Mouse (Mus musculus) lung, postnatal 36 days (tissue): ENCODE data around the gene Gng7.
A peak's percentile ranks its signal among the peaks of the same experiment; 100 is the strongest.
"Not testable (repeated sequence)": the region's sequence is repeated elsewhere in the genome, so short reads cannot be mapped to it uniquely, and the experiment has no call there.

Source experiments
- DNase-seq: peaks from one replicate; pipeline ENCODE4 v3.0.0; 2022; ENCODE audit warnings: mixed read lengths

The Gng7 gene

GRCm38 (mm10) chr10:81014393-81015384 lies at the start of gene Gng7:
TSS of gene Gng7 (minus strand) at chr10:81014945.
- DNase-seq, result peak; percentile 97

DNA sequence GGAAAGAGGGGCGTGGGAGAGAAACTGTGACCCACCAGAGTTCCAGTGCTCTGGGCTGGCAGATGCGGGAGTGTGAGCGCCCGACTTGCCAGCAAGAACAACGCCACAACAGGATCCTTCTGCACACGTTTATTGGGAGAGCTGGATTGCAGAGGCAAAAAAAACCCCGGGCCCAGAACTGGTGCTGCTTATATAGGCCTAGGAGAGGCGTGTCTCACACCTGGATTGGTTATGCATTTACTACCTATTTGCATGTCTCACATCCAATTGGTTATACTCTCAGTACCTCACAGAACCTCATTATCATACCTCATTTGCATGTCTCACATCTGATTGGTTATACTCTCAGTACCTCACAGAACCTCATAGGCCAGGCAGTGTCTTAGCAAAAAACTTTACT lies 49.8 kb upstream of the Gng7 start:
- DNase-seq, result not testable (repeated sequence)

- peak; percentile 52 for DNase-seq
Observed at GRCm38 (mm10) chr10:81062710-81063109, 48.0 kb upstream of the Gng7 start.

DNA sequence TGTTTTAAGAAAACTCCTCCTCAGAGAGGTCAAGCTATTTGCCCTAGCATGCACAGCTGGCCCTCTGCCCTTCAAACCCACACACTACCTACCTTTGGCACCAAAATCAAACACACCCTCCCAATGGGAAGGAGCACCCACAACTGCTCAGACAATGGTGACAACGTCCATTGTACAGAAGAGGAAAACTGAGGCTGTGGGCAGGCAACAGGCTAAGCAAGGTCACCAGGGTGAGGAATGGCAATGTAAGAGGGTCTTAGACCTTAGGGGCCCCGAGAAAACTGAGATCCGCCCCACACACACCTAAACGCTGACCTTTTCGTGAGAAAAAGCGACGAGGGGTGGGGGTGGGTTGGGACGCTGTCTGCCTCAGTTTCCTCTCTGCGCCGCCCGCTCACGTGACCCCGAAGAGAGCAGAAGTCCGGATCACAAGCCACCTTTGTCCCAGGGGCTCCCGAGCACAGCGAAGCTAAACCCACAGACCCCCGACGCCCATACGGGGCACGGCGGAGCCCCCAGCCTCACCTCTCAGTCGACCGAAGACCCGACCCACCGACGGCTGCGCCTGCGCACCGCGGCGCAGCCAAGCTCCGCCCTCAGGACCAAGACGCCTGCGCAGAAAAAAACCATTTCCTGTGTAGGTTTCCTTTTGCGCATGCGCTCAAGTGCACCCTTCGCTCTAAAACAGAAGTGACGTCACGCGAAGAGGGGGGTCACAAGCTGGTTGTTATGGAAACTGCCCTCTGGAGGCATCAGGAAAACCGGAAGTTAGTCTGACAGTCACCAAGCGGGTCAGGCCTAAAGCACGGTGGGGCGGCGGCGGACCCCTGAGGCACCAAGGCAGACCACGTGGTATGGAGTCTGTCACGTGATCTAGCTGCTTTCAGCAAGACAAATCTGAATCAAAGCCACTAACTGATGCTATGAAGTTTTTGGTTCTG lies 45.1 kb upstream of the Gng7 start, which contains the start of gene Sgta:
TSS of gene Sgta (minus strand) at position 579 of the 941 bp plus-strand sequence.
- DNase-seq, result peak; percentile 100

GRCm38 (mm10) chr10:81058896-81059295 lies 44.2 kb upstream of the Gng7 start:
- DNase-seq, result no peak

DNA sequence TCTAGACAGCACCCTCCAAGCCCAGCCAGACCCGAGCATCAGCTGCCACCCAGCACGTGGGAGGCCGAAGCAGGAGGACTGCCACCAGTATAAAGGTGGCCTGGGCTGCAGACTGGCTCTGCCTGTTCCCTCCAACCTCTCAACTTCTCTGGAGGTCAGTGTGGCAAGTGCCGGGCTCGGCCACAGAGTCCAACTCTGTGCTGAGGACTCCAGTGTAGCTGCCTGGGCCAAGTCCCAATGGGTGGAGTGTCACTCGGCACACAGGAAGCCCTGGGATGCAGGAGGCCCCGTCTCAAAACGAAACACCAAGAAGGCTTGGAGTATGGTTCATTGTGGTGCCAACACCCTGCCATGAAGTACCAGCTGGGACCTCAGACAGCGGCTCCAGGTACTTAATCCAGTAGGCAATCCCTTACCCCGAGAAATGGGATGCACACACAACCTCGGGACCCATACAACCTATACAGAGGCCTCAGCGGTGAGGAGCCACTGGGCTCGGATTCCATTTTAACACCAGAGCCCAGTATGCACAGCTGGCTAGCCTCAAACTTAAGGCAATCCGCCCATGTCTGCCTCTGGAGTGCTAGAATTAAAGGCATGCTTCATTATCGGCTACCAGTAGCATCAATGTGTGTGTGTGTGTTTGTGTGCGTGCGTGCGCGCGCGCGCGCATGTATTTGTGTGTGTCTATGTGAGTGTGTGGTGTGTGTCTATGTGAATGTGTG lies 42.8 kb upstream of the Gng7 start:
- DNase-seq, result no peak

DNA sequence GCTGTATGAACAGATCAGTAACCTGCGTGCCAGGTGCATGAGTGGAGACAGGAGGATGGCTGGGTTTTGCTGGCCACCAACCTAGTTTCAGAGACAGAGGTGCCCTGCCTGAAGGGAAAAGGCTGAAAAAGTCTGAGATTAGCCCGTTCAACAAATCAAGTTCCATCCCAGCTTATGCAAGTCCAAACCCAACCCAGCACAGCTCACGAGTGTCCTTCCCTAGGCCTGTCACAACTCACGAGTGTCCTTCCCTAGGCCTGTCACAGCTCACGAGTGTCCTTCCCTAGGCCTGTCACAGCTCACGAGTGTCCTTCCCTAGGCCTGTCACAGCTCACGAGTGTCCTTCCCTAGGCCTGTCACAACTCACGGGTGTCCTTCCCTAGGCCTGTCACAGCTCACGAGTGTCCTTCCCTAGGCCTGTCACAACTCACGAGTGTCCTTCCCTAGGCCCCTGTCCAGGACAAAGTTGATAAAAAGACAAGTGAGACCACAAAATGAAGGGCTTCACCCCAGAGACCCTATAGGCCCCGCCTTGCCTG lies 41.1 kb upstream of the Gng7 start:
- DNase-seq, result not testable (repeated sequence)

DNA sequence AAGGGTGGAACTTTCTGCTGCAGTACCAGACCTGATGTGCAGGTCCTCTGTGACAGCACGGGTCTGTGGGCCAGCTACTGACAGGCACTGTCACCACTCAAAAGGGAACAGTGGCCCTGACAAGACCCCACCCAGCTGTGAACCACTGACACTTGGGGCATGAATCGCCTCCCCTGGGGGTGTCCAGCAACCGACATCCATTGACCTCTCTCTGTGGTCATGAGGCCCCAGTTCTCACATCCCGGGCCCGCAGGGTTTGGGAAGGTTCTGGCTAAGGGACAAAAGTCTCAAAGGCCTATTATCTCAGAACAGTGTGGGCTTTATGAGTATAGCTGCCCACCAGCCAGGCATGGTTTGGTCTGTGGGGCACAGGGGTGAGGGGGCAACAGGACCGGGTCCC lies 40.4 kb upstream of the Gng7 start:
- no peak for DNase-seq

DNA sequence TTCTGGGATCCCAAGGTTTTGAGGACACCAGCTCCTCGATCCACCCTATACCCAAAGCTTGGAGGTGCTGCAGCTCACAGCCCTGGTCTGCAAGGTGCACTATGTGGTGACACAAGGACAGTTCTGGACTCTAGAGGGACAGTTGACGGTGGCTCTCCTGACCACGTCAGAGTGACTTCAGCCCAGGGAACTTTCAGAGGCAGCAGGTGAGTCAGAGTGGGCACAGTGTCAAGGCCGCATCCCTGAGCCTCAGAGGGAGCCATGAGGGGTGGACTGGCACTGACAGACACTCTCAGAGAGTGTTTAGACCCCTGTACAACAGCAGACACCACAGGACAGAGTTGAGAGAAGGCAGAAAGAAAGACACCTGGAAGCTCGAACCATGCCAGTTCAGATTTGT lies 37.8 kb upstream of the Gng7 start:
- no peak for DNase-seq

GRCm38 (mm10) chr10:81051133-81051532 lies 36.4 kb upstream of the Gng7 start:
- no peak for DNase-seq

GRCm38 (mm10) chr10:81050645-81051044 lies 35.9 kb upstream of the Gng7 start:
- DNase-seq, result no peak

GRCm38 (mm10) chr10:81045246-81045645 lies 30.5 kb upstream of the Gng7 start:
- not testable (repeated sequence) for DNase-seq

DNA sequence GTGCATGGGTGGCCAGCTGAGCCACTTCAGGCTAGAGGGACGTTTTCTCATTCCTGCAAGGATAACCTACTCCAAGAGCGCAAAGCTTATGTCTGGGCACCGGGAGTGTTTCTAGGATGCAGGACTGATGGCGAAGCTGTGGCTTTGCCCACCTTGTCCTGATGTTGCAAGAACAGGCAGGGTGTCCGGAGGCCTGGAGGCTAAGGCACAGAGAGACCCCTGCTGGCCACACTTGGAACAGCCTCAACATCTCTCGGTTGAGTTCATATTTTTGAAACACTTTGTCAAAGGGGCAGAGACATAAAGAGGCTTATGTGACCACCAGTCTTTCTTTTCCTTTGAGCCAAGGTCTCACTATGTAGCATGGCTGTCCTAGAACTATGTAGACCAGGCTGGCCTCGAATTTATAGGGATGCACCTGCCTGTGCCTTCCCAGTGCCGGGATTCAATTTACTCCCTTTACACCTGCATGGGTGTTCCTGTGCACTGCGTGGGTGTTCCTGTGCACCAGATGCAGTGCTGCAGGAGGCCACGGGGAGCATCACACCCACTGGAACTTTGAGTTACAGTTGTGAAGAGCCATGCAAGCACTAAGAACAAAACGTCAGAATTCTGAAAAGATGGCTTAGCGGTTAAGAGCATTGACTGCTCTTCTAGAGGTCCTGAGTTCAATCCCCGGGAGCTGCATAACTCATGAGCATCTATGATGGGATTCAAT lies 26.9 kb upstream of the Gng7 start:
- peak; percentile 83 for DNase-seq

DNA sequence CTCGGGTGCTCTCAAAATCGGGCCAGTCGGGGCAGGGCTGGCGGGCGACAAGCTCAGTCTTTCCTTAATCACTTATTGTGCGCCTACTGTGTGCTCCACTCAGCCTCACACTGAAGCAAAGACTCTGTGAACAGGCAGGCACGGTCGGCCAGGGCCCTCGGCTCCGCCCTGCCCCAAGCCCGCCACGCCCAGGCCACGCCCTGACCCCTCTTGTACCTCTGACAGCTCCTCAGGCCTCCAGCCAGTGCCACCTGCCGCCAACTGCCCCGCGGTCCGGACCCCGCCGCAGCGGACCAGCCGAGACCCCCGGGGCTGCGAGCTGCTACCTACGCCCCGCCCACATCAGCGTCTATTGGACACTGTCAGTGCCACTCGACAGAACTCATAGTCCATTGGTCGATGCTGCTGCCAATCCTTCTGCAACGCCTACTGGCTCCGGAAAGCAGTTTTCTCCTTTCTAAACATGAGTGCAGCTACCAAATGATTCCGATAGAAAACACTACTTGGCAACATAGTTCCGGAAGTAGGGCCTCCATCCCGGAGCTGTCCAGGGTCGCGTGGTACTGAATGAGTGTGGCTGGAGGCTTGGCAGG lies 22.3 kb upstream of the Gng7 start, which contains the start of gene Slc39a3:
TSS of gene Slc39a3 (minus strand) at position 439 of the 593 bp plus-strand sequence.
- DNase-seq, result peak; percentile 99

DNA sequence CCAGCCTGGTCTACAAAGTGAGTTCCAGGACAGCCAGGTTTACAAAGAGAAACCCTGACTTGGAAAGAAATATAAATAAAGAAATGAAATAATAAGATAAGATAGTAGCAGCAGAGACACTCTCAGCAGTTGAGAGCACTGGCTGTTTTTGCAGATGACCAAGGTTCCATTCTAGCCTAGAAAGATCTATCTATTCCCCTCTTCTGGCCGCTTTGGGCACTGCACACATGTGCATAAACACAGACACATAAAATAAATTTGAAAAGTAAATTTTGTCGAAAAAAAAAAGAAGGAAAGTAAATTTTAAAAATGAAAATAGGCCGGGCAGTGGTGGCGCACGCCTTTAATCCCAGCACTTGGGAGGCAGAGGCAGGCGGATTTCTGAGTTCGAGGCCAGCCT lies 21.5 kb upstream of the Gng7 start:
- DNase-seq, result peak; percentile 40

DNA sequence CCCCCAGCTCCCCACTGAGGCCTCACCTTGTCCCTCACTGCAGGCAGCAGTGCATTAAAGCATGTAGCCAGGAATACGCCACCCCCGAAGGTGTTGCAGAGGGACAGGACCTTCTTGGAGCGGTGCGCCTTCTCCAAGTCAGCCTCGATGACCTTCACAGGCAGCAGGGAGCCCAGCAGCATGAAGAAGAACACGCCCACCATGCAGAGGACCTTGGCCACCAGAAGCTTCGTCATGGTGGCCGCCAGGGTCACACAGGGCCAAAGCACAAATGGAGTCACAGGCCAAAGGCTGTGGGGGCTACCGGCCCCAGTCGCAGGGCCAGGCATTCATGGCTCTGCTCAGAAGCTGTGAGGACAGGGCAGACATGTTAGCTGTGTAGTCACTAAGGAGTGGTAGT lies 18.8 kb upstream of the Gng7 start:
- DNase-seq, result no peak

GRCm38 (mm10) chr10:81029031-81029430 lies 14.3 kb upstream of the Gng7 start:
- no peak for DNase-seq

- no peak for DNase-seq
Observed at GRCm38 (mm10) chr10:81028219-81028618, 13.5 kb upstream of the Gng7 start.

DNA sequence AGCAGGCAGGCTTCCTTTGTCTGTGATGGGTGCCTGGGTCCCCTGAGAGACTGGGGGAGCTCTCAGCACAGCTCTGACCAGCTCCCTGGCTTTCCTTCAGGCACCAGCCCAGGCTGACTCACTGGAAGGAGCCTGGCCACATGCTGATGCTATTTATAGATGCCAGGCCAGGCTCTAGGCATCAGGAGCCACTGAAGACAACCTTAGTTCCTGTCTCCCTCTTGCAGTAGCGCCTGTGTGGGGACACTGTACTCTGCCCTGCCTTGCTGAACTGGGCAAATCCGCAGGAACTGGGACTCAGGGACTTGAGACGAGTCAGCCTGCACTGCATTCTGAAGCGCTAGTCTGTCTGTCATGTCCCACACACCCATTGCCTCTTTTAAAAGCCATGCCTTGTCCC lies 12.6 kb upstream of the Gng7 start:
- no peak for DNase-seq

- DNase-seq, result no peak
Observed at GRCm38 (mm10) chr10:81026857-81027256, 12.1 kb upstream of the Gng7 start.

DNA sequence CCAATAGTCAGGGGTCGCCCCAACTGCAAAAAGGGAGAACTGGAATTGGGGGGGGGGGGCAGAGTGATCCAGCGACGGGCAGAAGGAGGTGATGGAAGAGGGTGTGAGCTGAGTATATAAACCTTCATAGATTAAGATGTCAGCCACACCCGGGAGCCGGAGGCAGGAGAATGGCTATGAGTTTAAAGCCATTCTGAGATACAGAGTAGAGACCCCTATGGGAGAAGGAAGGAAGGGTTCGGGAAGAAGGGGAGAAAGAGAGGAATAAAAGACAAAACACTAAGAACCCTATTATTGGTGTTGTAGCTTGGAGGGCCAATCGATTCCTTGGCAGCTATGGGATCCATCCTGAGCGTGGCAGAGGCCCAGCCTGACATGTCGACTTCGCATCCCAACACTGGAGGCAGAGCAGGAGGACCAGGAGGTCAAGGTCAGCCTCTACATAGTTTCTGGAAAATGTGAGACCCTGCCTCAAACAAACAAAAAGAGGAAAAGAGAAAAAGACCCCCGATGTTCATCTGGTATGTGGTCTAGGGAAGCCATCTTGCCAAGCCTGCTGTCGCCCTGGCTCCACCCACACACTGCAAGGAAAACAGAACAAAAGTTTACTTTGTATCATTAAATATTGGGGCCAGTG lies 11.0 kb upstream of the Gng7 start, which contains the start of gene Diras1:
TSS of gene Diras1 (minus strand) at position 24 of the 637 bp plus-strand sequence.
- no peak for DNase-seq
